Mouse (Mus musculus): ENCODE measurements around the gene Tmem204. TPM values are rescaled to one million over a fixed set of nuclear protein-coding genes. Genes with fewer than 3 reads are reported as not detected.

The Tmem204 gene
- polyA plus RNA-seq, 1 experiment from 2014 or later, result 9.4 TPM

- Histone ChIP-seq H3K27me3 (ENCODE audit: insufficient read depth, low read length) (no peaks in the 10 kb centered on the region), H3K36me3 (replicated peaks; ENCODE audit: insufficient read depth, low read length) (peaks cover 53% of the 10 kb centered on the region), H3K4me3 (ENCODE audit: low read depth, low read length) (no peak overlapping the region), H3K9ac (replicated peaks) (no peak overlapping the region), H3K27ac (ENCODE audit: low read depth) (no peak overlapping the region), H3K4me1 (ENCODE audit: insufficient read depth) (no peaks in the 10 kb centered on the region), H3K9me3 (ENCODE audit: low read length) (no peaks in the 10 kb centered on the region), H3K4me2 (ENCODE audit: low read depth, low read length) (no peak overlapping the region)
- TF ChIP-seq CTCF (IDR thresholded peaks at IDR 0.05; ENCODE audit: low read depth), result no peak
- TF ChIP-seq EP300 (IDR thresholded peaks at IDR 0.05; ENCODE audit: low read depth), result no peak
- no peak for DNase-seq
- no peak for ATAC-seq
- WGBS (ENCODE audit: insufficient replicate concordance), result 93% methylated on average over 6 of the region's 6 CpGs
Measured at GRCm38 (mm10) chr17:25100052-25100451, 16.7 kb upstream of the Tmem204 start.

GRCm38 (mm10) chr17:25096221-25096620 lies 12.8 kb upstream of the Tmem204 start:
- DNase-seq (no peak), ATAC-seq (no peak)
- no peak for TF ChIP-seq CTCF (IDR thresholded peaks at IDR 0.05; ENCODE audit: low read depth)
- TF ChIP-seq EP300 (IDR thresholded peaks at IDR 0.05; ENCODE audit: low read depth), result no peak
- no peaks in the 10 kb centered on the region for H3K27me3 ChIP-seq (ENCODE audit: insufficient read depth, low read length)
- H3K36me3 ChIP-seq (replicated peaks; ENCODE audit: insufficient read depth, low read length), result peaks cover 74% of the 10 kb centered on the region
- no peak overlapping the region for H3K27ac ChIP-seq (ENCODE audit: low read depth)
- 90% methylated on average over 2 of the region's 2 CpGs for WGBS (ENCODE audit: insufficient replicate concordance)
- no peak overlapping the region for H3K4me2 ChIP-seq (ENCODE audit: low read depth, low read length)
- H3K4me3 ChIP-seq (ENCODE audit: low read depth, low read length), result no peak overlapping the region
- no peaks in the 10 kb centered on the region for H3K9me3 ChIP-seq (ENCODE audit: low read length)
- no peaks in the 10 kb centered on the region; the same call in 1 of the 2 replicates for H3K4me1 ChIP-seq (ENCODE audit: insufficient read depth)
- H3K9ac ChIP-seq (replicated peaks), result no peak overlapping the region

GRCm38 (mm10) chr17:25090450-25090849 lies 7.1 kb upstream of the Tmem204 start:
- DNase-seq, result peak; percentile 20
- 77% methylated on average over 10 of the region's 10 CpGs for WGBS (ENCODE audit: insufficient replicate concordance)
- H3K9me3 ChIP-seq (ENCODE audit: low read length), result no peaks in the 10 kb centered on the region
- peaks cover 46% of the 10 kb centered on the region for H3K36me3 ChIP-seq (replicated peaks; ENCODE audit: insufficient read depth, low read length)
- peak overlapping the region; percentile 89; the same call in 1 of the 2 replicates for H3K27ac ChIP-seq (ENCODE audit: low read depth)
- no peak for ATAC-seq
- H3K4me3 ChIP-seq (ENCODE audit: low read depth, low read length), result peak overlapping the region; percentile 57
- peak overlapping the region; percentile 62 for H3K4me2 ChIP-seq (ENCODE audit: low read depth, low read length)
- TF ChIP-seq CTCF (IDR thresholded peaks at IDR 0.05; ENCODE audit: low read depth), result peak; percentile 48
- TF ChIP-seq EP300 (IDR thresholded peaks at IDR 0.05; ENCODE audit: low read depth), result no peak
- peaks cover 23% of the 10 kb centered on the region for H3K4me1 ChIP-seq (ENCODE audit: insufficient read depth)
- H3K27me3 ChIP-seq (ENCODE audit: insufficient read depth, low read length), result no peaks in the 10 kb centered on the region
- peak overlapping the region; percentile 69 for H3K9ac ChIP-seq (replicated peaks)

GRCm38 (mm10) chr17:25089158-25089557 lies 5.8 kb upstream of the Tmem204 start:
- Histone ChIP-seq H3K27ac (ENCODE audit: low read depth) (peak overlapping the region; percentile 89), H3K9ac (replicated peaks) (peak overlapping the region; percentile 69), H3K4me1 (ENCODE audit: insufficient read depth) (peaks cover 23% of the 10 kb centered on the region), H3K27me3 (ENCODE audit: insufficient read depth, low read length) (no peaks in the 10 kb centered on the region), H3K9me3 (ENCODE audit: low read length) (no peaks in the 10 kb centered on the region), H3K4me2 (ENCODE audit: low read depth, low read length) (peak overlapping the region; percentile 62), H3K36me3 (replicated peaks; ENCODE audit: insufficient read depth, low read length) (peaks cover 34% of the 10 kb centered on the region), H3K4me3 (ENCODE audit: low read depth, low read length) (peak overlapping the region; percentile 57)
- 56% methylated on average over 10 of the region's 10 CpGs for WGBS (ENCODE audit: insufficient replicate concordance)
- ATAC-seq (peak; percentile 92), DNase-seq (peak; percentile 42)
- peak; percentile 97 for TF ChIP-seq EP300 (IDR thresholded peaks at IDR 0.05; ENCODE audit: low read depth)
- 0 out of 2 replicates have a peak, but pooled peaks have one; percentile 18 for TF ChIP-seq CTCF (IDR thresholded peaks at IDR 0.05; ENCODE audit: low read depth)

GRCm38 (mm10) chr17:25086724-25087123 lies 3.3 kb upstream of the Tmem204 start:
- no peak for TF ChIP-seq EP300 (IDR thresholded peaks at IDR 0.05; ENCODE audit: low read depth)
- TF ChIP-seq CTCF (IDR thresholded peaks at IDR 0.05; ENCODE audit: low read depth), result no peak
- peaks cover 11% of the 10 kb centered on the region for H3K36me3 ChIP-seq (replicated peaks; ENCODE audit: insufficient read depth, low read length)
- H3K4me3 ChIP-seq (ENCODE audit: low read depth, low read length), result no peak overlapping the region; the same call in 1 of the 2 replicates
- ATAC-seq (0 out of 2 replicates have a peak, but pooled peaks have one; percentile 15), DNase-seq (peak; percentile 64)
- 67% methylated on average over 7 of the region's 7 CpGs for WGBS (ENCODE audit: insufficient replicate concordance)
- 0 out of 2 replicates have a peak overlapping the region, but pooled peaks have one; percentile 30 for H3K9ac ChIP-seq (replicated peaks)
- H3K9me3 ChIP-seq (ENCODE audit: low read length), result no peaks in the 10 kb centered on the region
- peak overlapping the region; percentile 67 for H3K27ac ChIP-seq (ENCODE audit: low read depth)
- H3K4me2 ChIP-seq (ENCODE audit: low read depth, low read length), result peak overlapping the region; percentile 62
- no peaks in the 10 kb centered on the region for H3K27me3 ChIP-seq (ENCODE audit: insufficient read depth, low read length)
- peaks cover 23% of the 10 kb centered on the region for H3K4me1 ChIP-seq (ENCODE audit: insufficient read depth)

- H3K36me3 ChIP-seq (replicated peaks; ENCODE audit: insufficient read depth, low read length), result no peaks in the 10 kb centered on the region
- H3K4me3 ChIP-seq (ENCODE audit: low read depth, low read length), result no peak overlapping the region
- H3K4me2 ChIP-seq (ENCODE audit: low read depth, low read length), result no peak overlapping the region
- H3K9ac ChIP-seq (replicated peaks), result no peak overlapping the region
- 79% methylated on average over 13 of the region's 13 CpGs for WGBS (ENCODE audit: insufficient replicate concordance)
- H3K9me3 ChIP-seq (ENCODE audit: low read length), result no peaks in the 10 kb centered on the region
- ATAC-seq, result no peak
- no peak overlapping the region for H3K27ac ChIP-seq (ENCODE audit: low read depth)
- TF ChIP-seq CTCF (IDR thresholded peaks at IDR 0.05; ENCODE audit: low read depth), result no peak
- TF ChIP-seq EP300 (IDR thresholded peaks at IDR 0.05; ENCODE audit: low read depth), result no peak
- H3K4me1 ChIP-seq (ENCODE audit: insufficient read depth), result peaks cover 23% of the 10 kb centered on the region
- no peaks in the 10 kb centered on the region for H3K27me3 ChIP-seq (ENCODE audit: insufficient read depth, low read length)
- DNase-seq, result peak; percentile 16
Measured at GRCm38 (mm10) chr17:25084835-25085385, 1.5 kb upstream of the Tmem204 start.

All from liver, postnatal 0 days (tissue).